In genomic region chr11:106788026-106788774, GRCm38 (mm10) we compare ENCODE assay signal across 8 mouse cellular contexts. TPM values are rescaled to one million over a fixed set of nuclear protein-coding genes. Genes with fewer than 3 reads are reported as not detected.
DNase-seq lines count a peak whose midpoint lies in the region; ATAC-seq lines count a peak whose summit lies in the region.

No protein-coding gene starts in this region.

- no peaks in the 10 kb centered on the region for H3K9me3 ChIP-seq in intestine, embryonic 15.5 days

- peak; percentile 88 for ATAC-seq in intestine, embryonic 15.5 days
- peak; percentile 55 for ATAC-seq in megakaryocyte-erythroid progenitor cell, adult 5-6 weeks (replicated peaks; ENCODE audit: low FRiP score, low TSS enrichment, poor library complexity, severe bottlenecking)

- peak overlapping the region; percentile 64 for H3K4me2 ChIP-seq in intestine, embryonic 15.5 days (replicated peaks)

- peak; percentile 95 for DNase-seq in adrenal gland, adult 8-10 months
- DNase-seq in embryo, embryonic 11 days, result peak; percentile 99
- peak; percentile 98 for DNase-seq in gastrocnemius, postnatal 25 days
- peak; percentile 98 to 99 for DNase-seq in left cerebral cortex, postnatal 14 days (ENCODE audit: low spot score in 2 of 2)
- DNase-seq in right cerebral cortex, postnatal 36 days (ENCODE audit: low spot score in 2 of 2), result peak; percentile 94 to 95
- peak; percentile 99 for DNase-seq in yolk sac, embryonic 10.5 days (ENCODE audit: low spot score)

- peaks cover 8% of the 10 kb centered on the region for H3K36me3 ChIP-seq in intestine, embryonic 15.5 days

- H3K27me3 ChIP-seq in intestine, embryonic 15.5 days (replicated peaks), result no peaks in the 10 kb centered on the region

- peaks cover 4% of the 10 kb centered on the region; the same call in 1 of the 2 replicates for H3K4me1 ChIP-seq in intestine, embryonic 15.5 days (replicated peaks)

- WGBS in intestine, embryonic 15.5 days, result under 1% methylated on average over 79 of the region's 79 CpGs

- intact Hi-C loops in left cerebral cortex, postnatal 14 days (cut with DNase I), result loop anchor here (10.0 kb wide), 1 partner anchor 533 kb away; the partner anchor contains the start of genes Ftsj3 and Psmc5

- H3K4me3 ChIP-seq in intestine, embryonic 15.5 days (replicated peaks), result peak overlapping the region; percentile 88

- peak overlapping the region; percentile 100 for H3K27ac ChIP-seq in intestine, embryonic 15.5 days

- peak overlapping the region; percentile 96 for H3K9ac ChIP-seq in intestine, embryonic 15.5 days

RNA-seq across cellular contexts. Expression of gene Ddx5, which starts 0.8 kb away (rescaled TPM):
- 1,000 to 10,000 TPM in 1 of 4 experiments, 100 to 1,000 TPM in 3; 854 to 1,069 (median 919) TPM for total RNA-seq in adrenal gland, adult 8-10 months (2022)
- total RNA-seq in gastrocnemius, postnatal 25 days (2021), result 100 to 1,000 TPM; 183 to 197 TPM
- polyA plus RNA-seq in intestine, embryonic 15.5 days (2015; fragmentation: Nextera tagmentation; extraction: Ambion mirVana), result 257 and 283 TPM in 2 replicates
- 100 to 1,000 TPM; 574 to 616 TPM for total RNA-seq in left cerebral cortex, postnatal 14 days (2021)
- total RNA-seq in megakaryocyte-erythroid progenitor cell, adult 5-6 weeks (2014; fragmentation: Nextera tagmentation), result 569 and 578 TPM in 2 replicates
- total RNA-seq in megakaryocyte-erythroid progenitor cell, adult 5-6 weeks (2017), result 1,198 and 1,708 TPM in 2 replicates

RNA-seq across cellular contexts. Expression of gene Cep95, which starts 0.9 kb away (rescaled TPM):
- total RNA-seq in adrenal gland, adult 8-10 months (2022), result 10 to 100 TPM in 2 of 4 experiments, 1 to 10 TPM in 2; 8.5 to 14.8 (median 11.4) TPM
- total RNA-seq in gastrocnemius, postnatal 25 days (2021), result 1 to 10 TPM; 4.1 to 4.8 TPM
- 14.6 and 16.3 TPM in 2 replicates for polyA plus RNA-seq in intestine, embryonic 15.5 days (2015; fragmentation: Nextera tagmentation; extraction: Ambion mirVana)
- total RNA-seq in left cerebral cortex, postnatal 14 days (2021), result 10 to 100 TPM in 1 of 2 experiments, 1 to 10 TPM in 1; 8.3 to 12.0 TPM
- total RNA-seq in megakaryocyte-erythroid progenitor cell, adult 5-6 weeks (2014; fragmentation: Nextera tagmentation), result 52.0 and 58.1 TPM in 2 replicates
- 25.2 and 42.1 TPM in 2 replicates for total RNA-seq in megakaryocyte-erythroid progenitor cell, adult 5-6 weeks (2017)

RNA-seq across cellular contexts. Expression of gene Polg2, which starts 8.9 kb away (rescaled TPM):
- total RNA-seq in adrenal gland, adult 8-10 months (2022), result 10 to 100 TPM in 1 of 4 experiments, 1 to 10 TPM in 3; 5.5 to 14.4 (median 7.9) TPM
- 1 to 10 TPM; 2.8 to 3.3 TPM for total RNA-seq in gastrocnemius, postnatal 25 days (2021)
- polyA plus RNA-seq in intestine, embryonic 15.5 days (2015; fragmentation: Nextera tagmentation; extraction: Ambion mirVana), result 11.7 and 11.9 TPM in 2 replicates
- 1 to 10 TPM; 3.6 to 4.3 TPM for total RNA-seq in left cerebral cortex, postnatal 14 days (2021)
- 6.8 and 15.3 TPM in 2 replicates for total RNA-seq in megakaryocyte-erythroid progenitor cell, adult 5-6 weeks (2014; fragmentation: Nextera tagmentation)
- 16.4 and 18.1 TPM in 2 replicates for total RNA-seq in megakaryocyte-erythroid progenitor cell, adult 5-6 weeks (2017)

RNA-seq across cellular contexts. Expression of gene Milr1, which starts 37.2 kb away (rescaled TPM):
- total RNA-seq in adrenal gland, adult 8-10 months (2022), result 1 to 10 TPM; 1.6 to 4.6 (median 2.2) TPM
- not detected for total RNA-seq in gastrocnemius, postnatal 25 days (2021)
- polyA plus RNA-seq in intestine, embryonic 15.5 days (2015; fragmentation: Nextera tagmentation; extraction: Ambion mirVana), result 2.0 TPM in 2 replicates
- total RNA-seq in left cerebral cortex, postnatal 14 days (2021), result under 1 TPM in 1 of 2 experiments, not detected in 1; 0.21 TPM
- 1.3 and 2.7 TPM in 2 replicates for total RNA-seq in megakaryocyte-erythroid progenitor cell, adult 5-6 weeks (2014; fragmentation: Nextera tagmentation)
- total RNA-seq in megakaryocyte-erythroid progenitor cell, adult 5-6 weeks (2017), result 3.4 and 3.5 TPM in 2 replicates

RNA-seq across cellular contexts. Expression of gene Pecam1, which starts 37.8 kb away (rescaled TPM):
- 10 to 100 TPM; 59.0 to 91.0 (median 69.9) TPM for total RNA-seq in adrenal gland, adult 8-10 months (2022)
- total RNA-seq in gastrocnemius, postnatal 25 days (2021), result 10 to 100 TPM; 32.2 to 50.6 TPM
- 46.5 and 49.3 TPM in 2 replicates for polyA plus RNA-seq in intestine, embryonic 15.5 days (2015; fragmentation: Nextera tagmentation; extraction: Ambion mirVana)
- total RNA-seq in left cerebral cortex, postnatal 14 days (2021), result 10 to 100 TPM; 19.2 to 21.7 TPM
- 9.2 and 11.1 TPM in 2 replicates for total RNA-seq in megakaryocyte-erythroid progenitor cell, adult 5-6 weeks (2014; fragmentation: Nextera tagmentation)
- 8.8 and 14.6 TPM in 2 replicates for total RNA-seq in megakaryocyte-erythroid progenitor cell, adult 5-6 weeks (2017)

Comparison
In these comparisons a context has a peak if more than half of its experiments do, and no peak if none do; other contexts are left out.
1. Peak in every context shown above with its lines: DNase-seq, ATAC-seq, H3K4me3 ChIP-seq and H3K27ac ChIP-seq.